Mouse (Mus musculus) embryonic facial prominence, embryonic 14.5 days (tissue): ENCODE results near the gene Rad51b. TPM values are rescaled to one million over a fixed set of nuclear protein-coding genes. Genes with fewer than 3 reads are reported as not detected.

Experiments
- ATAC-seq: fragments of 200-750 bp; cut with Nextera tagmentation; 2 replicates; pipeline ENCODE4 v1.8.0; 2017; ENCODE audit warnings: low read depth, moderate number of reproducible peaks, moderate TSS enrichment
- DNase-seq: peaks from one replicate; pipeline ENCODE4 v3.0.0-alpha.2; 2015; ENCODE audit warnings: low spot score
- H3K27ac ChIP-seq: fragments of 300-500 bp; sonication (generic); replicated peaks from 2 replicates; pipeline ENCODE4 v1.5.1; 2014; ENCODE audit warnings: low read depth, mild to moderate bottlenecking, low read length, moderate library complexity
- H3K27me3 ChIP-seq: fragments of 300-500 bp; sonication (generic); replicated peaks from 2 replicates; pipeline ENCODE4 v1.6.1; 2014; ENCODE audit warnings: low read length; ENCODE audit not compliant: control insufficient read depth, insufficient read depth
- H3K36me3 ChIP-seq: fragments of 300-500 bp; sonication (generic); 2 replicates; pipeline ENCODE4 v1.6.1; 2014; ENCODE audit warnings: low read length, mixed read lengths; ENCODE audit not compliant: control insufficient read depth, insufficient read depth
- H3K4me1 ChIP-seq: fragments of 300-500 bp; sonication (generic); 2 replicates; pipeline ENCODE4 v1.6.1; 2014; ENCODE audit warnings: antibody characterized with exemption, low read length; ENCODE audit not compliant: control insufficient read depth, insufficient read depth
- H3K4me2 ChIP-seq: fragments of 300-500 bp; sonication (generic); 2 replicates; pipeline ENCODE4 v1.6.1; 2014; ENCODE audit warnings: low read depth, mild to moderate bottlenecking, low read length, moderate library complexity, mixed read lengths
- H3K4me3 ChIP-seq: fragments of 300-500 bp; sonication (generic); 2 replicates; pipeline ENCODE4 v1.5.1; 2014; ENCODE audit warnings: low read depth, mild to moderate bottlenecking, low read length
- H3K9ac ChIP-seq: fragments of 300-500 bp; sonication (generic); 2 replicates; pipeline ENCODE4 v1.6.1; 2014; ENCODE audit warnings: low read depth, mild to moderate bottlenecking, low read length, moderate library complexity, mixed read lengths
- H3K9me3 ChIP-seq: fragments of 300-500 bp; sonication (generic); 2 replicates; pipeline ENCODE4 v1.6.1; 2016; ENCODE audit warnings: low read length; ENCODE audit not compliant: control insufficient read depth
- WGBS: fragments of 180-500 bp; shearing (Covaris S2); extraction: QIAGEN DNeasy Blood & Tissue Kit; methylation state at CpG from one replicate; pipeline ENCODE4 v1.1.7; 2014; 5-methylcytosine and 5-hydroxymethylcytosine counted together
- polyA plus RNA-seq: library from polyadenylated mRNA; unstranded; fragments of >200 nt; fragmentation: Nextera tagmentation; extraction: Ambion mirVana; gene quantifications from 2 replicates; pipeline ENCODE4 v1.2.1, GENCODE M21; 2014

The Rad51b gene
- polyA plus RNA-seq, 1 experiment from 2014 or later = 5.1 TPM

- DNase-seq (no peak), ATAC-seq (no peak)
- Histone ChIP-seq H3K4me3 (no peak overlapping the region), H3K27me3 (no peaks in the 10 kb centered on the region), H3K27ac (no peak overlapping the region), H3K9me3 (no peaks in the 10 kb centered on the region), H3K9ac (no peak overlapping the region), H3K36me3 (peaks cover 94% of the 10 kb centered on the region), H3K4me2 (no peak overlapping the region), H3K4me1 (no peaks in the 10 kb centered on the region)
- 86% methylated on average over 8 of the region's 8 CpGs for whole genome bisulfite sequencing
Observed at GRCm38 (mm10) chr12:79282595-79282994, 14.5 kb upstream of the Rad51b start.

- Histone ChIP-seq H3K4me1 (peaks cover 6% of the 10 kb centered on the region; the same call in 1 of the 2 replicates), H3K27ac (no peak overlapping the region), H3K9ac (no peak overlapping the region), H3K4me3 (no peak overlapping the region), H3K27me3 (no peaks in the 10 kb centered on the region), H3K4me2 (no peak overlapping the region), H3K9me3 (no peaks in the 10 kb centered on the region), H3K36me3 (peaks cover 33% of the 10 kb centered on the region)
- WGBS = 71% methylated on average over 6 of the region's 6 CpGs
- ATAC-seq (no peak), DNase-seq (no peak)
Observed at GRCm38 (mm10) chr12:79292874-79293273, 4.2 kb upstream of the Rad51b start.

- DNase-seq = peak; percentile 99
- H3K4me1 ChIP-seq = peaks cover 6% of the 10 kb centered on the region; the same call in 1 of the 2 replicates
- H3K36me3 ChIP-seq = 0 out of 2 replicates have a peak, but pooled peaks cover 5% of the 10 kb centered on the region
- H3K9ac ChIP-seq = peak within 1 kb of the TSS; percentile 70
- H3K4me3 ChIP-seq = peak within 1 kb of the TSS; percentile 59
- H3K27me3 ChIP-seq = no peaks in the 10 kb centered on the region
- under 1% methylated on average over 29 of the region's 29 CpGs for WGBS
- H3K27ac ChIP-seq = peak within 1 kb of the TSS; percentile 77
- ATAC-seq = peak; percentile 96
- peak within 1 kb of the TSS; percentile 59 for H3K4me2 ChIP-seq
- H3K9me3 ChIP-seq = no peaks in the 10 kb centered on the region
Observed at GRCm38 (mm10) chr12:79296126-79296816, 811 bp upstream of the Rad51b start, which contains the start of gene Zfyve26. Gene Zfyve26, minus strand, starts transcription at chr12:79296304.

GRCm38 (mm10) chr12:79297884-79298636 is 978 bp downstream of the Rad51b start:
- no peak for ATAC-seq
- Histone ChIP-seq H3K27me3 (no peaks in the 10 kb centered on the region), H3K4me2 (peak overlapping the region; percentile 59), H3K9me3 (no peaks in the 10 kb centered on the region), H3K4me3 (peak overlapping the region; percentile 59), H3K4me1 (peaks cover 6% of the 10 kb centered on the region; the same call in 1 of the 2 replicates), H3K27ac (no peak overlapping the region), H3K9ac (peak overlapping the region; percentile 70), H3K36me3 (no peaks in the 10 kb centered on the region)
- 12% methylated on average over 15 of the region's 15 CpGs for WGBS
- no peak for DNase-seq

DNA sequence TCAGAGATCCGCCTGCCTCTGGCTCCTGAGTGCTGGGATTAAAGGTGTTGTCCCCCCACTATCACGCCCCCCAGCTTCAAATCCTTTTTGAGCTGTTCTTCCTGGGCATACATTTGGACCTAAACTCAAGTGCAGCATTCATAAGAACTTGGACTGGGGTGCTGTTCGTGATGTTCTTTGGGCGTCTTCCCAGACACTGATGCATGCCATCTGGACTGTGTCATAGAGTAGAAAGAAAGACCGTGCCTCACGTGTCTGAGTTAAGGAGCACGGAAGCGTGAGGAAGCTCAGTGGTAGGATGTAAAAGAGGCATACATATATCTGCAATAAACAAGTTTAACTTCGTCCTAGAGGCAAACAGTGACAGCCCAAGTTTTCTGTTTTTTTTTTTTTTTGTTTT is 4.7 kb downstream of the Rad51b start:
- no peak overlapping the region for H3K4me3 ChIP-seq
- no peak overlapping the region for H3K27ac ChIP-seq
- 83% methylated on average over 9 of the region's 9 CpGs for WGBS
- no peaks in the 10 kb centered on the region for H3K36me3 ChIP-seq
- no peaks in the 10 kb centered on the region for H3K27me3 ChIP-seq
- H3K4me2 ChIP-seq = no peak overlapping the region
- ATAC-seq (no peak), DNase-seq (no peak)
- no peaks in the 10 kb centered on the region for H3K9me3 ChIP-seq
- no peak overlapping the region for H3K9ac ChIP-seq
- H3K4me1 ChIP-seq = no peaks in the 10 kb centered on the region

GRCm38 (mm10) chr12:79305131-79305530 is 8.0 kb downstream of the Rad51b start:
- DNase-seq (no peak), ATAC-seq (no peak)
- H3K27ac ChIP-seq = no peak overlapping the region
- 56% methylated on average over 1 of the region's 1 CpGs for WGBS
- H3K4me2 ChIP-seq = no peak overlapping the region
- no peaks in the 10 kb centered on the region for H3K27me3 ChIP-seq
- H3K4me1 ChIP-seq = no peaks in the 10 kb centered on the region
- no peaks in the 10 kb centered on the region for H3K9me3 ChIP-seq
- H3K9ac ChIP-seq = no peak overlapping the region
- no peak overlapping the region for H3K4me3 ChIP-seq
- H3K36me3 ChIP-seq = no peaks in the 10 kb centered on the region

- WGBS = 70% methylated on average over 4 of the region's 4 CpGs
- no peak overlapping the region for H3K4me2 ChIP-seq
- DNase-seq (no peak), ATAC-seq (no peak)
- no peak overlapping the region for H3K9ac ChIP-seq
- H3K27me3 ChIP-seq = no peaks in the 10 kb centered on the region
- H3K36me3 ChIP-seq = no peaks in the 10 kb centered on the region
- no peak overlapping the region for H3K4me3 ChIP-seq
- H3K27ac ChIP-seq = no peak overlapping the region
- no peaks in the 10 kb centered on the region for H3K4me1 ChIP-seq
- H3K9me3 ChIP-seq = no peaks in the 10 kb centered on the region
Observed at GRCm38 (mm10) chr12:79306013-79306412, 8.9 kb downstream of the Rad51b start.

DNA sequence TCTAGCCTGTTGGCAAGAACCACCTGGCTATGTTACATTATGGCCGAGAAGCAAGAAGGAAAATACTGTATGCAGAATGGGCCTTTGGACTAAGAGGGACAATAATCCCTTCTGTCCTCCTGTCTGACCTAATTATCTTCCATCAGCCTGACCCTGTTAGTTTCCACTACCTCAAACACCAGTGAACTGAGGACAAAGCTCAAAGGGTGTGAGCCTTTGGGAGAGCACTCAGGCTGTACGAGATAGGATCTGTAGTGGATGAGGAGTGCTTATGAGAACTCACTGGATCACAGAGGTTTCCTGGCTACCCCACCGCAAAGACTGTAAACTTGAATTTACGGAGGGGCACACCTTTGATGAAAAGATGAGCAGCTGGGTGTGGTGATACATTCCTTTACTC is 16.6 kb downstream of the Rad51b start:
- no peaks in the 10 kb centered on the region for H3K36me3 ChIP-seq
- H3K27ac ChIP-seq = no peak overlapping the region
- no peak overlapping the region for H3K4me2 ChIP-seq
- DNase-seq (no peak), ATAC-seq (no peak)
- H3K9me3 ChIP-seq = no peaks in the 10 kb centered on the region
- no peaks in the 10 kb centered on the region for H3K27me3 ChIP-seq
- H3K9ac ChIP-seq = no peak overlapping the region
- WGBS = 90% methylated on average over 4 of the region's 4 CpGs
- H3K4me1 ChIP-seq = no peaks in the 10 kb centered on the region
- no peak overlapping the region for H3K4me3 ChIP-seq
